ENCODE assay signal across 11 mouse cellular contexts in the genomic region with DNA sequence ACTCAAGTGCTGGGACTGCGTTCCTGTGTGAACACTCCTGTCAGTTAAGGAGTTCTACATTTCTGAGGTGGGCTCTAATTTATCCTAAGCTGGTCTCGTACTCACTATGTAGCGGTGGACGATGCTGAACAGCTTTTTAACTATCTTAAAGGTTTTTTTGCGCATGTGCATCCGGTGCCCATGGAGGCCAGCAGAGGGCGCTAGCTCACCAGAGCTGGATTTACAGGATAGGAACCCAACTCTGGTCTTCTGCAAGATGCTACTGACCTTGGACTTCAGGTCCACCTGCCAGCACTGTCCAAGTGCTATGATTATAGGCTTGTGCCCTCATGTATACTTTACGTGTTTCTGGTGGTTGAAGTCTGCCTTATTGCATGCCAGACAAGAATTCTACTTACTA. TPM values are rescaled to one million over a fixed set of nuclear protein-coding genes. Genes with fewer than 3 reads are reported as not detected.
DNase-seq lines count a peak whose midpoint lies in the region; ATAC-seq and TF ChIP-seq lines count a peak whose summit lies in the region.
"Not testable (repeated sequence)": the region's sequence is repeated elsewhere in the genome, so short reads cannot be mapped to it uniquely, and the experiment has no call there.
"Had no signal": no experiment of that assay in that cellular context is flagged by ENCODE, and none has a peak within 500 bp of the region (broad histone marks: within the 10 kb centered on the region; RNA-seq: fewer than 3 reads in every experiment).

No protein-coding gene starts in this region.

- not testable (repeated sequence) for H3K27ac ChIP-seq in ES-Bruce4 (ENCODE audit: insufficient read depth, low read length); MEL (ENCODE audit: control insufficient read depth, low read depth, low read length); bone marrow macrophage, adult 2 months (ENCODE audit: insufficient read depth, low read depth, low read length); kidney, adult 2 months (ENCODE audit: insufficient read depth, low read depth, low read length); left cerebral cortex, adult 2 months; lung, embryonic 14.5 days (ENCODE audit: low read depth); stomach, postnatal 0 days (replicated peaks)

- TF ChIP-seq CTCF in ES-Bruce4 (IDR thresholded peaks at IDR 0.05; ENCODE audit: low read depth, low read length) (peak; percentile 48), MEL (IDR thresholded peaks at IDR 0.05 in 2 of 3, conservative IDR thresholded peaks at IDR 0.05 in 1 of 3; ENCODE audit: control insufficient read depth in 1 of 3, insufficient read depth in 1 of 3, low read depth in 2 of 3, low read length in 3 of 3, poor library complexity in 1 of 3, severe bottlenecking in 1 of 3) (peak; percentile 15 to 51 (median 24); a peak in 4 of 6 replicates)
- TF ChIP-seq CTCF in bone marrow macrophage, adult 2 months (IDR thresholded peaks at IDR 0.05; ENCODE audit: low read depth, low read length) = peak; percentile 66; the same call in 1 of the 2 replicates
- TF ChIP-seq CTCF in kidney, adult 2 months (conservative IDR thresholded peaks at IDR 0.05; ENCODE audit: insufficient read depth, insufficient read length, low read depth, low read length) = peak; percentile 45
- TF ChIP-seq CTCF in left cerebral cortex, adult 2 months (IDR thresholded peaks at IDR 0.05) = peak; percentile 9
- peak; percentile 46 for TF ChIP-seq CTCF in lung, embryonic 14.5 days (IDR thresholded peaks at IDR 0.05; ENCODE audit: low read depth)
- TF ChIP-seq CTCF in stomach, postnatal 0 days (IDR thresholded peaks at IDR 0.05; ENCODE audit: low read depth) = peak; percentile 55

- DNase-seq in MEL (ENCODE audit: low read depth, low spot score) = peak; percentile 1
- DNase-seq in heart, postnatal 4 days = peak; percentile 5
- peak; percentile 8 for DNase-seq in kidney, adult 2 months
- DNase-seq in left cerebral cortex, adult 2 months (ENCODE audit: extremely low spot score in 1 of 2, low spot score in 2 of 2); stomach, postnatal 0 days (ENCODE audit: low spot score): not testable (repeated sequence)
- DNase-seq in lung, embryonic 14.5 days = peak; percentile 4

- intact Hi-C loops in left cerebral cortex, adult 2 months (cut with DNase I) = not testable (repeated sequence)

- not testable (repeated sequence) for H3K36me3 ChIP-seq in ES-Bruce4 (ENCODE audit: control insufficient read depth, insufficient read depth, low read length, poor library complexity, severe bottlenecking); MEL (ENCODE audit: control insufficient read depth in 1 of 2, insufficient read depth in 2 of 2, low read length in 2 of 2); kidney, adult 2 months (ENCODE audit: control insufficient read depth, insufficient read depth, low read length); lung, embryonic 14.5 days (ENCODE audit: insufficient read depth); stomach, postnatal 0 days (ENCODE audit: control insufficient read depth, insufficient read depth, low read length)

- TF ChIP-seq RAD21 in MEL (IDR thresholded peaks at IDR 0.05; ENCODE audit: low read depth, low read length) = peak; percentile 26

- H3K4me1 ChIP-seq in ES-Bruce4 (ENCODE audit: control insufficient read depth, insufficient read depth, low read length); MEL (ENCODE audit: control insufficient read depth in 1 of 2, insufficient read depth in 2 of 2, low read length in 2 of 2); bone marrow macrophage, adult 2 months (ENCODE audit: control insufficient read depth, insufficient read depth, low read length); kidney, adult 2 months (ENCODE audit: control insufficient read depth, insufficient read depth, low read length); lung, embryonic 14.5 days (ENCODE audit: insufficient read depth); stomach, postnatal 0 days (replicated peaks; ENCODE audit: control insufficient read depth, insufficient read depth): not testable (repeated sequence)

- H3K27me3 ChIP-seq in ES-Bruce4 (ENCODE audit: control insufficient read depth, insufficient read depth, low read length, poor library complexity, severe bottlenecking); MEL (ENCODE audit: control insufficient read depth in 1 of 2, insufficient read depth in 2 of 2, low read length in 2 of 2); kidney, adult 2 months (replicated peaks; ENCODE audit: control insufficient read depth, insufficient read depth, low read length); lung, embryonic 14.5 days (ENCODE audit: insufficient read depth, low read length); stomach, postnatal 0 days (ENCODE audit: control insufficient read depth, insufficient read depth, low read length): not testable (repeated sequence)

- H3K9me3 ChIP-seq in ES-Bruce4 (replicated peaks; ENCODE audit: control insufficient read depth, insufficient read depth, low read length, poor library complexity, severe bottlenecking) = peaks cover 22% of the 10 kb centered on the region
- not testable (repeated sequence) for H3K9me3 ChIP-seq in MEL (replicated peaks; ENCODE audit: insufficient read depth, low read length); lung, embryonic 14.5 days (ENCODE audit: low read depth, low read length); stomach, postnatal 0 days (ENCODE audit: control insufficient read depth, low read length)

- TF ChIP-seq POLR2A in ES-Bruce4 (IDR thresholded peaks at IDR 0.05; ENCODE audit: insufficient read depth, low read length); MEL (IDR thresholded peaks at IDR 0.05; ENCODE audit: control insufficient read depth in 1 of 2, insufficient read depth in 1 of 2, low read depth in 1 of 2, low read length in 2 of 2, poor library complexity in 1 of 2); bone marrow macrophage, adult 2 months (IDR thresholded peaks at IDR 0.05; ENCODE audit: borderline replicate concordance, low read depth, low read length); kidney, adult 2 months (IDR thresholded peaks at IDR 0.05; ENCODE audit: low read depth, low read length): not testable (repeated sequence)

- not testable (repeated sequence) for H3K4me2 ChIP-seq in lung, embryonic 14.5 days; stomach, postnatal 0 days (replicated peaks; ENCODE audit: low read depth)

- WGBS in kidney, adult 2 months = 62% methylated on average over 8 of the region's 8 CpGs
- 62% methylated on average over 8 of the region's 8 CpGs for WGBS in lung, embryonic 14.5 days
- WGBS in stomach, postnatal 0 days = 68% methylated on average over 8 of the region's 8 CpGs

- TF ChIP-seq EP300 in ES-Bruce4 (IDR thresholded peaks at IDR 0.05; ENCODE audit: insufficient read depth, low read depth, low read length); MEL (IDR thresholded peaks at IDR 0.05; ENCODE audit: low read depth in 1 of 2, low read length in 2 of 2); stomach, postnatal 0 days (optimal IDR thresholded peaks at IDR 0.05): not testable (repeated sequence)

- ATAC-seq in lung, embryonic 14.5 days (ENCODE audit: insufficient read depth); stomach, postnatal 0 days (ENCODE audit: low FRiP score, low TSS enrichment): not testable (repeated sequence)

- H3K4me3 ChIP-seq in ES-Bruce4 (ENCODE audit: low read depth, low read length); MEL (ENCODE audit: control insufficient read depth in 1 of 2, insufficient read depth in 1 of 2, low read depth in 2 of 2, low read length in 2 of 2); bone marrow macrophage, adult 2 months (ENCODE audit: insufficient read depth, low read length); kidney, adult 2 months (ENCODE audit: insufficient read depth, low read depth, low read length); left cerebral cortex, adult 2 months; lung, embryonic 14.5 days (ENCODE audit: low read depth, low read length); stomach, postnatal 0 days (ENCODE audit: low read depth, low read length): not testable (repeated sequence)

- not testable (repeated sequence) for H3K9ac ChIP-seq in ES-Bruce4 (ENCODE audit: low read depth, poor library complexity, severe bottlenecking); MEL (ENCODE audit: control insufficient read depth, low read depth, low read length, poor library complexity, severe bottlenecking); lung, embryonic 14.5 days; stomach, postnatal 0 days (ENCODE audit: low read length)

- H3K79me2 ChIP-seq in MEL (ENCODE audit: control insufficient read depth, insufficient read depth, low read length, poor library complexity) = not testable (repeated sequence)

RNA-seq across cellular contexts. Expression of gene Vmn1r90, which starts 29.7 kb away (rescaled TPM):
- 0.66 and 1.9 TPM in 2 replicates for polyA plus RNA-seq in ES-Bruce4 (2011; ENCODE audit: insufficient read depth, insufficient read length, low read depth, missing spikeins)
- not detected in 2 replicates for total RNA-seq in MEL (2012; rRNA removed)
- polyA plus RNA-seq in MEL (2012; ENCODE audit: insufficient read depth in 1 of 2, insufficient read length in 2 of 2, low read depth in 1 of 2, low replicate concordance in 2 of 2, missing spikeins in 1 of 2) = not detected
- polyA plus RNA-seq in bone marrow macrophage, adult 2 months (2012; ENCODE audit: insufficient read depth, insufficient read length, missing spikeins) = not detected in 2 replicates
- under 1 TPM; 0.23 to 0.26 TPM for total RNA-seq in heart, postnatal 4 days (2021)
- polyA plus RNA-seq in kidney, adult 2 months (2012; rRNA removed) = 0.02 and 0.04 TPM in 2 replicates
- total RNA-seq in left cerebral cortex, adult 2 months (2021) = under 1 TPM; 0.14 to 0.16 TPM
- polyA plus RNA-seq in lung, embryonic 14.5 days (2014; fragmentation: Nextera tagmentation; extraction: Ambion mirVana) = 0.30 and 0.61 TPM in 2 replicates
- 0.05 TPM in 2 replicates for polyA plus RNA-seq in stomach, postnatal 0 days (2015; fragmentation: Nextera tagmentation; extraction: Ambion mirVana)
- total RNA-seq: common myeloid progenitor, adult 5-6 weeks; heart, adult 18-20 months had no signal
- polyA plus RNA-seq: erythroblast, embryonic 14.5 days had no signal

Comparison
In these comparisons a context has a peak if more than half of its experiments do, and no peak if none do; other contexts are left out.
1. CTCF ChIP-seq: peak in every context shown above with its lines; median percentile 66 in bone marrow macrophage, adult 2 months; 55 in stomach, postnatal 0 days; 48 in ES-Bruce4; 46 in lung, embryonic 14.5 days; 45 in kidney, adult 2 months; 24 in MEL; 9 in left cerebral cortex, adult 2 months.